Mouse (Mus musculus) stomach, postnatal 0 days (tissue): Measurements from ENCODE around the gene Unc93b1.

Source experiments
- CTCF ChIP-seq: IDR thresholded peaks from 2 replicates; pipeline ENCODE4 v1.5.1; 2016; ENCODE audit warnings: antibody characterized with exemption, low read depth, mild to moderate bottlenecking, moderate library complexity
- EP300 ChIP-seq: optimal IDR thresholded peaks from 2 replicates; pipeline ENCODE3; 2016; ENCODE audit warnings: antibody characterized with exemption

DNA sequence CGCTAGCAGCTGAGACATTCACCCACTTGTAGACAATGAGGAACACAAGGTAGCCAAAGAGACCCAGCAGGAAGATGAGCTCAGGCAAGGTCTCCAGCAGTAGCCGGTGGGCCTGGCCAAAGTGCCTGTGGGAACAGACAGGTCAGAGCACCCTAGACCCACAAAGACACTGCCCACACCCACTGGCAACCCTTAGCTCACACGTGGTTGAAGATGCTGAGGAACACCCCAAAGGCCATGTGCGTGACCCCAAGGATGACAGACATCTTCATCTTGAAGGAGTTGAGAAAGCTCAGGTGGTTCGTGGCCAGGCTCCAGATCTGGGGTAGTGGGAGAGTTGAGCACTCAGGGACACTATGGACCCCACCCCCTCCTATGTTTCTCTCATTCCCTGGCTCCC, 37.4 kb upstream of the Unc93b1 start:
- TF ChIP-seq CTCF (no peak), EP300 (no peak)
